Mouse (Mus musculus): ENCODE measurements at regions not wholly inside any gene's neighbourhood (a gene's known extent, or its start where the extent isn't known, plus 50 kb on each side); places are given as distances from the start of the nearest gene placed in this dataset.

- DNase-seq (ENCODE audit: low read depth, low spot score): peak; percentile 62
Observed at GRCm38 (mm10) chr1:95762244-95762643, 94.9 kb upstream of the St8sia4 start.

DNA sequence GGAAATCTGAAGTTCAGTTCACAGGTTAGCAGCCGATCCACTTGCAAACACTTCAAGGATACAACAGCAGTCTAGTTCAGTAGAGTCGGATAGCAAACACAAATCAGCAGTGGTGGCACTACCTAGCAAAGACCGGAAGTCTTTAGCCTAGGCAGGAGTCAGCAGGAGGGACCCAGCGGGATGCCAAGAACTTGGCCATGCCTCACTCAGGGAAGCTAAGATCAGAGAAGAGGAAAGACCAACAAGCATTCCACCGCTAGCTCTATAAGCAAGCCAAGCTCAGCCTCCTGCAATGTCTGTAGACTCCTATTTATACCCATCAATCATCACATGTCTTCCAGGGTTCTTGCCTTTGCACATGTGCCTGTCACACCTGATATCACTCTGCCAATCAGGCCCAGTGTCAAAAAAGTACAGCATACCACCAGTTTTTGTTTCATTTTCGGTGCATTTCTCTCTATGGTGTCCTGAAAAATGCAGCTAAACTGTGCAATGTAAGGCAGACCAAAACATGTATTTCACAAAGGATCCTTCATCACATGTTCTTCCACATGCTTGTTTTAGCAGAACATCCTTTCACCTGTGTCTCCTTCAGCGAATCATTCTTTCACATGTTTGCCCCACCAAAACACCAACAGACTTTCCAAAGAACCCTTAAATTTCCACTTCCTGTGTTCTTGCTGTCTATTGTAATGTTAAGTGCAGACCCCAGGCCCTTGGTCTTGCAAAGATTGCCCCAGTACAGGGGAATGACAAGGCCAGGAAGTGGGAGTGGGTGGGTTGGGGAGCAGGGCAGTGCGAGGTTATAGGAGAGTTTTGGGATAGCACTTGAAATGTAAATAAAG lies 86.9 kb upstream of the St8sia4 start:
- DNase-seq (ENCODE audit: low read depth, low spot score): peak; percentile 78

DNA sequence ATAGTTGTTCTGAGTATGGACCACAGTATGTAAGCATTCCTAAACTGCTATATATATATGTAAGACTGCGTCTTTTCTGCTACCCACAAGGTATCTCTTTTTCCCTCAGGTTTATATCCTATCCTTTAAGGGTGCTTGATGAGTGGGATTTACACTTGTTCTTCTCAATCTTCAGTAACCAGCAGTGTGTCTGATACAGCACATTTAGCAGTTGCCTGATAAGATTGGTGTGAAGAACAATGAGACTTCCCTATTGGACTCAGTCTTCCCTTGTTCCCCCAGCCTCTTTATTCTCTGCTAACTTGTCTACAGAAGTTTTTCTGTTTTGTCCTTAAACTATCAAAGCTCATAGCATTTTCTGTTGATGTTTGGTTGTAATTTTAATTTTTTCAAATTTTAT lies 86.1 kb upstream of the St8sia4 start:
- no peak for DNase-seq (ENCODE audit: low read depth, low spot score)

- no peak for DNase-seq (ENCODE audit: low read depth, low spot score)
Observed at GRCm38 (mm10) chr1:95748940-95749339, 81.6 kb upstream of the St8sia4 start.

- no peak for DNase-seq (ENCODE audit: low read depth, low spot score)
Observed at GRCm38 (mm10) chr1:95747287-95747686, 79.9 kb upstream of the St8sia4 start.

DNA sequence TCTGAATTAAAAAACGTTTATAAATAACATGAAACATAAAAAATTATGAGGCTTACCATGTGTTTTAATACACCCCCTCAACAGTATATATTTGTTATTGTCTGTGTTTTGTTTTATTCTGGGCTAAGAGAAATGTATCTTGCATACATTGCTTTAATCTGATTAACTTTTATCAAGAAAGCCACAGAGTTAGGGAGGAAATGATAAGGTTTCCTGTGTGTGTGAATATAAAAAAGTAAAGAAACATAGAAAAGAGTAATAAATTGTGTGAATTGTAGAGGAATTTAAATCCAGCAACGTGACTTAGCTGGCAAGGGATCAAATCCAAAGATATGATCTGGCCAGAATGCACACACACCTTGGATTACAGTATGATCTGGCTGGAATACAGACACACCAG lies 77.1 kb upstream of the St8sia4 start:
- DNase-seq (ENCODE audit: low read depth, low spot score): no peak

DNA sequence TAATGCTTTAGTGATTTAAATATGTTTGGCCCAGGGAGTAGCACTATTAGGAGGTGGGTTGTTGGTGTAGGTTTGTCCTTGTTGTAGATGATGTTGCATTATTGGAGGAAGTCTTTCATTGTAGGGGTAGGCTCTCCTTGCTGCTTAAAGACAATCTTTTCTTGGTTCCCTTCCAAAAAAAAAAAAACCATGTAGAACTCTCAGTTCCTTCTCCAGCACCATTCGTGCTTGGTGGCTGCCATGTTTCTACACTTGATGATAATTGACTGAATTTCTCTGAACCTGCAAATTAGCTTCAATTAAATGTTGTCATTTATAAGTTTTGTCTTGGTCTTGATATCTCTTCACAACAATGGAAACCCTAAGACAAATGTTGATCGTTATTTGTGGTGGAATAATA lies 76.0 kb upstream of the St8sia4 start:
- DNase-seq (ENCODE audit: low read depth, low spot score): peak; percentile 20

- no peak for DNase-seq (ENCODE audit: low read depth, low spot score)
Observed at GRCm38 (mm10) chr1:95719449-95719848, 52.1 kb upstream of the St8sia4 start.

- no peak for DNase-seq (ENCODE audit: low read depth, low spot score)
Observed at GRCm38 (mm10) chr1:95718794-95719193, 51.4 kb upstream of the St8sia4 start.

Data from R1 (cell line).